Mouse (Mus musculus): ENCODE measurements around the gene Stk16.

The Stk16 gene

GRCm38 (mm10) chr1:75264091-75264880, 53.6 kb downstream of the Stk16 start, which contains the start of gene Ptprn:
Gene Ptprn (minus strand): TSS chr1:75264502.
- DNase-seq (ENCODE audit: extremely low spot score, low read depth, low spot score), result no peak
